Mouse (Mus musculus) cerebellum, adult 2 months (tissue): ENCODE measurements around the gene Adamts13.

ENCODE experiments used
- CTCF ChIP-seq: fragments of 200-500 bp; IDR thresholded peaks from 2 replicates; pipeline ENCODE4 v1.5.1; 2011; ENCODE audit warnings: low read depth, mild to moderate bottlenecking, control low read depth, low read length, moderate library complexity, borderline replicate concordance; ENCODE audit not compliant: insufficient read depth
- POLR2A ChIP-seq: fragments of 200-500 bp; IDR thresholded peaks from 2 replicates; pipeline ENCODE4 v1.6.1; 2011; ENCODE audit warnings: low read length, control low read depth, borderline replicate concordance; ENCODE audit not compliant: insufficient read depth

DNA sequence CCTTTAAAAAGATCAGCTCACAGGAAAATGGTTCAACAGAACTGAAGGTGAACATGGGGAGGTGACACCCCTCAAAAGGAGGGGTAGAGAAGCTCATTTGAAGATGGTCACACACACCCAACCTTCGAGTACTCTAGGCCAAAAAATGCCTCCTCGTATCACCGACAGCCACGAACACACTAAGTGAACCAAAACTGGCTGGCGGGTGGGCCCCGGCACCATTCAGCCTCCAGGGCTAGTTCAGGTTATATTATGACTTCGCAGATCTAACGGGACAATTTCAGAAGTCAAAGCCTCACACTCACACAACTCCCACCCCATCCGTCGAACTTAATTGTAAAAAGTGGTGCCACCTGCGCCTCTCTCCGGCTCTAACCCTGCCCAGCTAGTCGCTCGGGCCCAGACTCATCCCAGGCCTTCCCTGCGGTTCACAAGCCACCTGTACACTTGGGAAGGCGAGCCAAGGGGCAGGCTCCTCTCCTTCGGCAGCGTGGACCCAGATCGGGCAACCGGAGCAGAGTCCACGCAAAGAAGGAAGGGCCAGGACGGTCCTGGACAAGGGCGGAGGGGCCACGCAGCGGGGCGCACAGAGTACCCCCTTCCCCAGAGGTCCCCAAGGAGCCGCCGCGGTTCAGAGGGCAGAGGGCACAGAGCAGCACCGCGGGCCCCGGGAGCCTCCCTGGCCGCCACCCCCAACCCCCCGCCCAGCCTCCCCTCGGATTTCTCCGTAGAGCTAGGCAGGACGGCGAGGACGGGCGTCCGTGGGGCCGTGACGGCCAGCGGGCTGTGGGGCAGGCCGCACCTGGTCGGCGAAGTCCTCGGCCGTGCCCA lies 40.5 kb upstream of the Adamts13 start:
- TF ChIP-seq CTCF = no peak
- TF ChIP-seq POLR2A = no peak
